Mouse (Mus musculus) embryonic facial prominence, embryonic 15.5 days (tissue): ENCODE results near the gene Mbnl1. TPM values are rescaled to one million over a fixed set of nuclear protein-coding genes. Genes with fewer than 3 reads are reported as not detected.

Source experiments
- ATAC-seq: fragments of 200-750 bp; cut with Nextera tagmentation; 2 replicates; pipeline ENCODE4 v1.8.0; 2017; ENCODE audit warnings: low read depth, moderate TSS enrichment; ENCODE audit not compliant: insufficient number of reproducible peaks, low FRiP score, low TSS enrichment
- H3K27ac ChIP-seq: fragments of 300-500 bp; sonication (generic); replicated peaks from 2 replicates; pipeline ENCODE4 v1.5.1; 2015; ENCODE audit warnings: mild to moderate bottlenecking, inconsistent platforms
- H3K27me3 ChIP-seq: fragments of 300-500 bp; sonication (generic); 2 replicates; pipeline ENCODE4 v1.6.1; 2015; ENCODE audit warnings: inconsistent platforms
- H3K36me3 ChIP-seq: fragments of 300-500 bp; sonication (generic); 2 replicates; pipeline ENCODE4 v1.6.1; 2015; ENCODE audit warnings: mild to moderate bottlenecking, inconsistent platforms
- H3K4me1 ChIP-seq: fragments of 300-500 bp; sonication (generic); 2 replicates; pipeline ENCODE4 v1.6.1; 2015; ENCODE audit warnings: inconsistent platforms
- H3K4me2 ChIP-seq: fragments of 300-500 bp; sonication (generic); replicated peaks from 2 replicates; pipeline ENCODE4 v1.6.1; 2015; ENCODE audit warnings: mild to moderate bottlenecking, inconsistent platforms
- H3K4me3 ChIP-seq: fragments of 300-500 bp; sonication (generic); replicated peaks from 2 replicates; pipeline ENCODE4 v1.5.1; 2015; ENCODE audit warnings: mild to moderate bottlenecking, inconsistent platforms
- H3K9ac ChIP-seq: fragments of 300-500 bp; sonication (generic); 2 replicates; pipeline ENCODE4 v1.6.1; 2015; ENCODE audit warnings: inconsistent platforms
- H3K9me3 ChIP-seq: fragments of 300-500 bp; sonication (generic); replicated peaks from 2 replicates; pipeline ENCODE4 v1.6.1; 2016; ENCODE audit warnings: inconsistent platforms
- WGBS: fragments of 180-500 bp; shearing (Covaris S2); methylation state at CpG from one replicate; pipeline ENCODE4 v1.1.7; 2015; 5-methylcytosine and 5-hydroxymethylcytosine counted together
- polyA plus RNA-seq: library from polyadenylated mRNA; unstranded; fragments of >200 nt; fragmentation: Nextera tagmentation; extraction: Ambion mirVana; gene quantifications from 2 replicates; pipeline ENCODE4 v1.2.1, GENCODE M21; 2015

The Mbnl1 gene
- polyA plus RNA-seq, 1 experiment from 2014 or later, result 103 TPM

GRCm38 (mm10) chr3:60558252-60558862, 85.7 kb downstream of the Mbnl1 start:
- H3K27ac ChIP-seq, result no peak overlapping the region
- no peak overlapping the region for H3K9ac ChIP-seq
- 72% methylated on average over 7 of the region's 7 CpGs for WGBS
- H3K27me3 ChIP-seq, result no peaks in the 10 kb centered on the region
- H3K4me1 ChIP-seq, result peaks cover 10% of the 10 kb centered on the region
- no peaks in the 10 kb centered on the region for H3K9me3 ChIP-seq
- H3K4me2 ChIP-seq, result no peak overlapping the region
- no peak for ATAC-seq
- no peaks in the 10 kb centered on the region for H3K36me3 ChIP-seq
- no peak overlapping the region for H3K4me3 ChIP-seq

DNA sequence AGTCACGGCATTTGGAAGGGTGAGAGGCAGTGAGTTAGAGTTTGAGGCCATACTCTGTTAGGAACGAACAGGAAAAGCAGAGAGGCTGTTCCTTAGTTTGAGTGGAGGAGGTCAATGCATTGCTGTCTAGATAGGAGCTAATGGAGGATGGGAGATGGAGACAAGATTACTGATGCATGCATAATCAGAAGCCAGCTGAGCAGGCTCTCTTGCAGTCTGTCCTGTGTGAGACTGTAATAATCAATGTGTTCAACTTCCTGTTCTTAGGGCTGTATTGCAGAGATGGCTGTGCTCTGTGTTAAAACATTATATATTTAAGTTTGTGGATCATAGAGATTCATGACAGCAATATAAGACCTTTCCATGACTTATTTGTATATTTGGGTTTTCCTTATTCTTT, 87.1 kb downstream of the Mbnl1 start:
- Histone ChIP-seq H3K27ac (no peak overlapping the region), H3K4me2 (no peak overlapping the region), H3K27me3 (no peaks in the 10 kb centered on the region), H3K9me3 (no peaks in the 10 kb centered on the region), H3K9ac (no peak overlapping the region), H3K36me3 (no peaks in the 10 kb centered on the region), H3K4me1 (peaks cover 19% of the 10 kb centered on the region), H3K4me3 (no peak overlapping the region)
- WGBS, result 77% methylated on average over 2 of the region's 2 CpGs
- ATAC-seq, result no peak

GRCm38 (mm10) chr3:60563529-60564243, 91.1 kb downstream of the Mbnl1 start:
- Histone ChIP-seq H3K27me3 (no peaks in the 10 kb centered on the region), H3K9me3 (no peaks in the 10 kb centered on the region), H3K9ac (no peak overlapping the region), H3K27ac (no peak overlapping the region), H3K4me1 (peaks cover 23% of the 10 kb centered on the region), H3K36me3 (no peaks in the 10 kb centered on the region), H3K4me3 (no peak overlapping the region), H3K4me2 (no peak overlapping the region)
- no peak for ATAC-seq
- 70% methylated on average over 10 of the region's 10 CpGs for WGBS

GRCm38 (mm10) chr3:60564244-60564643, 91.6 kb downstream of the Mbnl1 start:
- Histone ChIP-seq H3K4me3 (no peak overlapping the region), H3K4me1 (peaks cover 25% of the 10 kb centered on the region), H3K36me3 (no peaks in the 10 kb centered on the region), H3K9me3 (no peaks in the 10 kb centered on the region), H3K4me2 (no peak overlapping the region), H3K27me3 (no peaks in the 10 kb centered on the region), H3K9ac (no peak overlapping the region), H3K27ac (no peak overlapping the region)
- WGBS, result 78% methylated on average over 2 of the region's 2 CpGs
- no peak for ATAC-seq

- H3K27ac ChIP-seq, result no peak overlapping the region
- peaks cover 26% of the 10 kb centered on the region for H3K4me1 ChIP-seq
- H3K9me3 ChIP-seq, result no peaks in the 10 kb centered on the region
- H3K9ac ChIP-seq, result no peak overlapping the region
- no peak overlapping the region for H3K4me3 ChIP-seq
- ATAC-seq, result no peak
- H3K4me2 ChIP-seq, result no peak overlapping the region
- H3K36me3 ChIP-seq, result no peaks in the 10 kb centered on the region
- no peaks in the 10 kb centered on the region for H3K27me3 ChIP-seq
- 94% methylated on average over 3 of the region's 3 CpGs for WGBS
Observed at GRCm38 (mm10) chr3:60565204-60565603, 92.6 kb downstream of the Mbnl1 start.

DNA sequence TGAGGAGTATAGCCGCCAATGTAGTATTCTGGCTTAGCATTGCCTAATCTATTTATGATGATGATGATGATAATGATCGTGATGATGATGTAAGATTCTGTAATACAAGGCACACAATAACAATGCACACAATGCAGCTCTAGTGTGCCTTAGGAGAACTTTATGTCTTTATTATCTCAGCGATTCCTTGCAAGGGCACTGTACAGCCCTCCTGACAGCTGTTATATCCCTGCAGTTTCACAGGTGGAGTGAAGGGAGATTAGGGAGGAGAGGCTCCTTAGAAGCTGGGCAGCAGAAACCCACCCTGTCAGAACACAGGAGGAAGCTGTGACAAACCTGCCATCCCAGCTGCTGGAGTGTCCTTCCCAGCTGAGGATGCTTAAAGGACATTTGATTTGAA, 93.3 kb downstream of the Mbnl1 start:
- no peak overlapping the region for H3K27ac ChIP-seq
- H3K9me3 ChIP-seq, result no peaks in the 10 kb centered on the region
- H3K4me2 ChIP-seq, result no peak overlapping the region
- ATAC-seq, result no peak
- H3K9ac ChIP-seq, result no peak overlapping the region
- peaks cover 30% of the 10 kb centered on the region for H3K4me1 ChIP-seq
- no peaks in the 10 kb centered on the region for H3K36me3 ChIP-seq
- no peaks in the 10 kb centered on the region for H3K27me3 ChIP-seq
- 71% methylated on average over 3 of the region's 3 CpGs for WGBS
- no peak overlapping the region for H3K4me3 ChIP-seq

DNA sequence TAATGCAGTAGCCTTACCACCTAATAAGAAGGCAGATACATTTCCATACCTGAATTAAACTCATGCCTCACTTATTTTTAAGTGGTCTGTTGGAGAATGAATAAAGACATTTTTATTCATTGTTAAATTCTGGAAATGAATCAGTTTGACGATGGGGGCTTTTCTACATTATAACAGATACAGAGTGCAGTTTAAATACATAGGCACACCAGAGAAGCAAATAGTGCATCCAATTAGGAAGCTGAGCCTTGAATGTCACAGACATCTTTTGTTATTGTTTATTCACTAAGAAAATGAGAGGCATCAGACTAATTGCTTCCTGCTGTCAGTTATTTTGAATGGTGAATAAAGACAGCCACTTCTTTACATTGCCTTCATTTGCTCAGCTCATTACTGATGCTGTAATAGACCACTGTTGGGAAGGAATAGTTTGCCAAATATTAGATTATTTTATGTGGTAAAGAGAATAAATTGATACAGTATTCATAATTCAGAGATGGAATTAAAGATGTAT, 95.6 kb downstream of the Mbnl1 start:
- peaks cover 21% of the 10 kb centered on the region for H3K4me1 ChIP-seq
- H3K4me2 ChIP-seq, result no peak overlapping the region
- H3K27ac ChIP-seq, result no peak overlapping the region
- no peak overlapping the region for H3K9ac ChIP-seq
- ATAC-seq, result no peak
- H3K27me3 ChIP-seq, result no peaks in the 10 kb centered on the region
- H3K4me3 ChIP-seq, result no peak overlapping the region
- 38% methylated on average over 1 of the region's 1 CpGs for WGBS
- no peaks in the 10 kb centered on the region for H3K9me3 ChIP-seq
- H3K36me3 ChIP-seq, result no peaks in the 10 kb centered on the region

DNA sequence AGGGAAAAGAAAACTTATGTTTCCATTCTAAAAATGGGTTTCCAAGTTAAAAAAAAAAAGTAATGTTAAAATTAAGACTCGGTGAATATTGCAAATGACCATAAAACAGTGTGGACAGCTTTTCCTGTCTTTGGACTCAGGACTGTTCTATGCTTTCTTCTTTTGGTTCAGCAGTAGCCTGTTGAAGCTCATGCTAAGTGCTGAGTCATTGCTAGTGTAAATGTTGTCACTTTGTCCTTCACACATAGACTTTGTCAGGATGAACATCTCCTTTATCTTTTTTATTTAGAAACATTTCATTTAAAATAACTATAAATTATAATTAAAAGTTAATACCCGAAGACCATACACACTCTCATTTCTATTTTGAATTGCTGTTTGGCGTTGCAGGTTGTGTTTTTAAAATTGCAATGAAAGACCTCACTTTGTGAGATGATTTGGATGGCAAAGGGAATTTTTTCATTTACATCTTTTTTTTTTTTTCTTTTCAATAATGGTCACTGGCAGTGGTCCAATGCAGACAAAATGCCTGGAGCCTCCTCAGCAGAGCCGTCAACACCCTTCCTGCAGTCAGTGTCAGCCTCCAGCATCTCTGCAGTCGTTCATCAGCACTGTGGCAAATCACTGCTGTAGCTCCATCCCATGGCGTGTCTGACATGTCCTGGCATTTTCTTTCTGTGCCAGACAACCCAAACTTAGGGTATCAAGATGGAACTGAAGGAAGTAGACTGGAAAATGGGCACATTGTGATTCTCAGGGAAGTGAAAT, 96.4 kb downstream of the Mbnl1 start:
- WGBS, result 53% methylated on average over 6 of the region's 6 CpGs
- no peaks in the 10 kb centered on the region for H3K27me3 ChIP-seq
- no peak overlapping the region for H3K27ac ChIP-seq
- no peak overlapping the region for H3K9ac ChIP-seq
- H3K4me1 ChIP-seq, result peaks cover 14% of the 10 kb centered on the region
- H3K4me3 ChIP-seq, result no peak overlapping the region
- ATAC-seq, result no peak
- no peaks in the 10 kb centered on the region for H3K36me3 ChIP-seq
- H3K4me2 ChIP-seq, result no peak overlapping the region
- H3K9me3 ChIP-seq, result no peaks in the 10 kb centered on the region

GRCm38 (mm10) chr3:60569781-60570180, 97.2 kb downstream of the Mbnl1 start:
- Histone ChIP-seq H3K4me1 (peaks cover 11% of the 10 kb centered on the region), H3K27me3 (no peaks in the 10 kb centered on the region), H3K9me3 (no peaks in the 10 kb centered on the region), H3K4me2 (no peak overlapping the region), H3K9ac (no peak overlapping the region), H3K4me3 (no peak overlapping the region), H3K27ac (no peak overlapping the region), H3K36me3 (no peaks in the 10 kb centered on the region)
- ATAC-seq, result no peak
- WGBS, result 64% methylated on average over 2 of the region's 2 CpGs

- Histone ChIP-seq H3K4me2 (no peak overlapping the region), H3K27ac (no peak overlapping the region), H3K9me3 (no peaks in the 10 kb centered on the region), H3K4me1 (peaks cover 14% of the 10 kb centered on the region), H3K4me3 (no peak overlapping the region), H3K9ac (no peak overlapping the region), H3K36me3 (no peaks in the 10 kb centered on the region), H3K27me3 (no peaks in the 10 kb centered on the region)
- ATAC-seq, result no peak
- 53% methylated on average over 5 of the region's 5 CpGs for WGBS
Observed at GRCm38 (mm10) chr3:60570491-60571022, 97.9 kb downstream of the Mbnl1 start.

DNA sequence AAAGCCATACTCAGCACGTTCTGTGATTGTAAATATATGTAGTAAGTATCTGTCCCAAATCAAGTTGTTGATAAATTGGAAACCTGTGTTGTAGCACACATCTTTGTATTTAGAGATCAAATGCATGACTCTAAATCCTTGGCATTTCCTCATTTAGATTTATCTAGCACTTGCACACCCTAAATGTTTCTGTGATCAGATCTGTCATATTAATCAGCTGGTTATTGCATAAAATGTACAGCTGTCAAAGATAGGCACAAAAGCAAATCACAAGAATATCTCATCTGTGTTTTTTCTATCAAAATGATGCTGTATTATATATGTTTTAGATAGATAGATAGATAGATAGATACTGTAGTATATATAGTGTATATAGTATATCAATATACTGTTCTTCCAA, 98.9 kb downstream of the Mbnl1 start:
- ATAC-seq, result no peak
- H3K36me3 ChIP-seq, result no peaks in the 10 kb centered on the region
- H3K4me1 ChIP-seq, result peaks cover 18% of the 10 kb centered on the region
- no peaks in the 10 kb centered on the region for H3K9me3 ChIP-seq
- no peak overlapping the region for H3K9ac ChIP-seq
- WGBS, result 66% methylated on average over 1 of the region's 1 CpGs
- no peak overlapping the region for H3K27ac ChIP-seq
- H3K4me3 ChIP-seq, result no peak overlapping the region
- H3K4me2 ChIP-seq, result no peak overlapping the region
- no peaks in the 10 kb centered on the region for H3K27me3 ChIP-seq
